Mouse (Mus musculus) cortical plate, adult 2 months (tissue): ENCODE data around the gene Erg.

Experiments used
- CTCF ChIP-seq: fragments of 200-500 bp; IDR thresholded peaks from 2 replicates; pipeline ENCODE4 v1.5.1; 2011; ENCODE audit warnings: mild to moderate bottlenecking, control low read depth, low read length; ENCODE audit not compliant: insufficient read depth; ENCODE audit errors: extremely low read depth
- POLR2A ChIP-seq: fragments of 200-500 bp; IDR thresholded peaks from 2 replicates; pipeline ENCODE4 v1.6.1; 2011; ENCODE audit warnings: mild to moderate bottlenecking, low read length, control low read depth; ENCODE audit not compliant: insufficient read depth; ENCODE audit errors: extremely low read depth

- TF ChIP-seq POLR2A (no peak), CTCF (no peak)
These were observed 229.1 kb downstream of the Erg start for GRCm38 (mm10) chr16:95356962-95357955.
